Mouse (Mus musculus): ENCODE measurements around the gene Gm20388. TPM values are rescaled to one million over a fixed set of nuclear protein-coding genes. Genes with fewer than 3 reads are reported as not detected.

The Gm20388 gene
- total RNA-seq, 1 experiment: 27.0 TPM

DNA sequence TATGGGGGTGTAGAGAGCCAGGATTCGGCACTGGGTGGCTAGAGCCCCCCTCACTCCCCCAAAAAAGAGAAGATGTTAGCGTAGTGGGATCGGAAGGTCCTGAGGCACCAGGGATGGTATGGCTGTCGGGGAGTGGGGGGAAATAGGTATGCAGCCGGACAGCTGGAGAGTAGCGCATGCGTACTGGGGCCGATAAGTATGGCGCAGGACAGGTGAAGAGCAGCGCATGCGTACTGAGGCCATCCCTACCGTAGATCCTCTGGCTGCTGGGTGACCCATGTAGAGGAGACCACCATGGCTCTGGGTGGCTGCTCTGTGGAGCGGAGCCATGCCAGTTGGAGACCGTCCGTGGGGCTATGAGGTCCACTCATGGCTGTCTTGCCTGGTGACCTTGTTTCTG, 585.8 kb downstream of the Gm20388 start:
- Histone ChIP-seq H3K4me1 (ENCODE audit: control insufficient read depth in 2 of 2, insufficient read depth in 2 of 2, low read length in 2 of 2, poor library complexity in 1 of 2) (peaks cover 2 to 41% of the 10 kb centered on the region in 2 experiments; a peak in 1 of 4 replicates), H3K36me3 (ENCODE audit: control insufficient read depth, insufficient read depth, low read length, poor library complexity, severe bottlenecking) (no peaks in the 10 kb centered on the region), H3K9me3 (ENCODE audit: control insufficient read depth, insufficient read depth, low read depth, low read length) (no peaks in the 10 kb centered on the region), H3K4me3 (ENCODE audit: insufficient read depth in 1 of 2, low read depth in 1 of 2, low read length in 2 of 2, poor library complexity in 1 of 2, severe bottlenecking in 1 of 2) (no peak overlapping the region), H3K27ac (ENCODE audit: insufficient read depth, low read depth, low read length, poor library complexity, severe bottlenecking) (no peak overlapping the region), H3K9ac (ENCODE audit: insufficient read depth, low read depth, low read length, poor library complexity, severe bottlenecking) (no peak overlapping the region)
- DNase-seq (ENCODE audit: low read depth, low spot score): no peak
- no peak for TF ChIP-seq HCFC1 (IDR thresholded peaks at IDR 0.05; ENCODE audit: borderline replicate concordance, insufficient read depth, low read length)
- TF ChIP-seq CHD2 (IDR thresholded peaks at IDR 0.05; ENCODE audit: low read depth, low read length): no peak
- no peak for TF ChIP-seq ZC3H11A (IDR thresholded peaks at IDR 0.05; ENCODE audit: borderline replicate concordance, low read depth, low read length)
- TF ChIP-seq MAFK (IDR thresholded peaks at IDR 0.05; ENCODE audit: insufficient read depth, low read depth, low read length): no peak
- no peak for TF ChIP-seq ZNF384 (IDR thresholded peaks at IDR 0.05; ENCODE audit: low read depth, low read length)
- in situ Hi-C loops (cut with MboI; ENCODE audit: low sequenced_read_pairs in 2 of 2, unreplicated experiment in 2 of 2): no loop called here

DNA sequence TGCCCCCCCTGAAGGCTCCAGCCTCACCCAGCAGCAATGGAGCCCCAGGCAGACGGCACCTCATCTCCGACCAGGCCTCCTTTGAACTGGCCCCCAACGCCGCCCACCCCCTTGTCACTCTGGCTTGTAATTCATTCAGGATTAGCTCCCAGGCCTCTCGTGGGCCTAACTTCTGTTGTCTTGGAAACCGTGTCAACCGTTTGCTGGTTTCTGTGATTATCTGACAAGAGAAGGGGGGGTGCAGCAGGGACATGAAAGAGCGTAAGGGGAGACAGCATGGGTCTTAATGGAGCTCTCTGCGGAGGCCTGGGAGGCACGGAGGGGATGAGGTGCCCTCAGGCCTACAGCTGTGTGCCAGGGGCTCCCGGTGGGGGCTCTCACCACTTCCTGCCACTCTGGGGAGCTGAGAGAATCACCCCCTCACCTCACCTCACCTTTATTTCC, 586.9 kb downstream of the Gm20388 start:
- no peak for DNase-seq (ENCODE audit: low read depth, low spot score)
- H3K9ac ChIP-seq (ENCODE audit: insufficient read depth, low read depth, low read length, poor library complexity, severe bottlenecking): no peak overlapping the region

DNA sequence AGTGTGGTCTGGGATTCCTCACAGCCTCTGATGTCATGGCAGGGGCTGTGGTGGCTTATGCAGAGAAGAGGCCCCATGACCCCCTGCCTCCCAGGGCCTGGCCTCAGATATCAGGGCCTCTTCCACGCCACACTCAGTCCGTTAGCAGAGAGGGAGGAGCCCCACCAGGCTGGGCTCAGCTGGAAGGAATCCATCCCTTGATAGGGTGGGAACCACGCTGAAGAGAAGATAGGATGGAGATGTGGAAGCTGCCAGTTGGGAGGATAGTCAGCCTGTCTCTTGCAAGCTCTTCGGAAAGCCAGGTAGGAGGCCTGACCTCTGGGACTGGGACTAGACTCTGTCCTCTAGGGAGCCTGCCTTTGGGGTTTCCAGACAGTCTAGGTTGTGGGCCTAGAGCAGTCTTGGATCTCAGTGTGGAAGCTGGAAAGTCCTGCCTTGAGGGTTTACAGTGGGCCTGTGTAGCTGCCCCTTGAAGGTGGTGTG, 587.7 kb downstream of the Gm20388 start:
- Histone ChIP-seq H3K4me3 (ENCODE audit: insufficient read depth in 1 of 2, low read depth in 1 of 2, low read length in 2 of 2, poor library complexity in 1 of 2, severe bottlenecking in 1 of 2) (no peak overlapping the region), H3K36me3 (ENCODE audit: control insufficient read depth, insufficient read depth, low read length, poor library complexity, severe bottlenecking) (no peaks in the 10 kb centered on the region), H3K4me1 (ENCODE audit: control insufficient read depth in 2 of 2, insufficient read depth in 2 of 2, low read length in 2 of 2, poor library complexity in 1 of 2) (peaks cover 2 to 40% of the 10 kb centered on the region in 2 experiments; a peak in 1 of 4 replicates), H3K9ac (ENCODE audit: insufficient read depth, low read depth, low read length, poor library complexity, severe bottlenecking) (no peak overlapping the region), H3K27ac (ENCODE audit: insufficient read depth, low read depth, low read length, poor library complexity, severe bottlenecking) (no peak overlapping the region), H3K9me3 (ENCODE audit: control insufficient read depth, insufficient read depth, low read depth, low read length) (no peaks in the 10 kb centered on the region)
- DNase-seq (ENCODE audit: low read depth, low spot score): no peak
- TF ChIP-seq ZNF384 (IDR thresholded peaks at IDR 0.05; ENCODE audit: low read depth, low read length): no peak
- no peak for TF ChIP-seq HCFC1 (IDR thresholded peaks at IDR 0.05; ENCODE audit: borderline replicate concordance, insufficient read depth, low read length)
- TF ChIP-seq CHD2 (IDR thresholded peaks at IDR 0.05; ENCODE audit: low read depth, low read length): no peak
- TF ChIP-seq MAFK (IDR thresholded peaks at IDR 0.05; ENCODE audit: insufficient read depth, low read depth, low read length): no peak
- TF ChIP-seq ZC3H11A (IDR thresholded peaks at IDR 0.05; ENCODE audit: borderline replicate concordance, low read depth, low read length): no peak
- in situ Hi-C loops (cut with MboI; ENCODE audit: low sequenced_read_pairs in 2 of 2, unreplicated experiment in 2 of 2): no loop called here

More for the DNA sequence above, 586.9 kb downstream of the Gm20388 start:
- in situ Hi-C loops (cut with MboI; ENCODE audit: low sequenced_read_pairs in 2 of 2, unreplicated experiment in 2 of 2): no loop called here
- no peak overlapping the region for H3K4me3 ChIP-seq (ENCODE audit: insufficient read depth in 1 of 2, low read depth in 1 of 2, low read length in 2 of 2, poor library complexity in 1 of 2, severe bottlenecking in 1 of 2)
- H3K27ac ChIP-seq (ENCODE audit: insufficient read depth, low read depth, low read length, poor library complexity, severe bottlenecking): no peak overlapping the region
- H3K4me1 ChIP-seq (ENCODE audit: control insufficient read depth in 2 of 2, insufficient read depth in 2 of 2, low read length in 2 of 2, poor library complexity in 1 of 2): peaks cover 2 to 41% of the 10 kb centered on the region in 2 experiments; a peak in 1 of 4 replicates
- TF ChIP-seq MAFK (IDR thresholded peaks at IDR 0.05; ENCODE audit: insufficient read depth, low read depth, low read length) (no peak), ZNF384 (IDR thresholded peaks at IDR 0.05; ENCODE audit: low read depth, low read length) (no peak), ZC3H11A (IDR thresholded peaks at IDR 0.05; ENCODE audit: borderline replicate concordance, low read depth, low read length) (no peak), CHD2 (IDR thresholded peaks at IDR 0.05; ENCODE audit: low read depth, low read length) (no peak), HCFC1 (IDR thresholded peaks at IDR 0.05; ENCODE audit: borderline replicate concordance, insufficient read depth, low read length) (no peak)
- no peaks in the 10 kb centered on the region for H3K9me3 ChIP-seq (ENCODE audit: control insufficient read depth, insufficient read depth, low read depth, low read length)
- no peaks in the 10 kb centered on the region for H3K36me3 ChIP-seq (ENCODE audit: control insufficient read depth, insufficient read depth, low read length, poor library complexity, severe bottlenecking)

DNA sequence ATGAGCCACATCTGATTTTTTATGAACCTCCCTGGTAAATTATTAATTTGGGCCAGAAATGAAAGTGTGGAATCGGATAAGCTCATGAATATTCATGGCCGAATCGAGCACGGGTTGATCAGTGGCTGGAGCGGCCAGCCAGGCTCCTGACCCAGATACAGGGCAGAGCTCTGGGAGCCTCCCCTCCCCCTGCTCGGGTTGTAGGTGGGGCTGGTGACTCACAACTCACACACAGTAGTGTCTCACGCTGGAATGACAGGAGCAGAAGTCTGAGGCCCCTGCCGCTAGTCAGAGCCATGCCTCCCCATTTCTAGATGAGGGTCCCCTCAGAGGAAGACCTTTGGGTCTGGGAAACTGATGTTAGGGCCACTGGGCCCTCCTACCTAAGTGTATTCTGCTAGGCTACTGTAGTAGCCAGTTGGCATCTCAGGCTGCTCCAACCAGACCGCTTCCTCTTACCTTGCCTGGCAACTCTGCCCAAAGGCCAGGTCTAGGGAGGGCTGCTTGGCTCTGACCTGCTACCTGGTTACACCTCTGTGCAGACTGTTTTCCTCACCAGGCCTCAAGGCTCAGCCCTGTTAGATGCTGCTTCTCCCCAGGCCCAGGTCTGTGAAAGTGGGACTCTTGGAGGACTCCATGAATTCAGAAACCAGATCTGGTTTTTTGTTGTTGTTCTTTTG, 588.4 kb downstream of the Gm20388 start:
- H3K9ac ChIP-seq (ENCODE audit: insufficient read depth, low read depth, low read length, poor library complexity, severe bottlenecking): no peak overlapping the region
- H3K4me3 ChIP-seq (ENCODE audit: insufficient read depth in 1 of 2, low read depth in 1 of 2, low read length in 2 of 2, poor library complexity in 1 of 2, severe bottlenecking in 1 of 2): no peak overlapping the region
- no peaks in the 10 kb centered on the region for H3K36me3 ChIP-seq (ENCODE audit: control insufficient read depth, insufficient read depth, low read length, poor library complexity, severe bottlenecking)
- in situ Hi-C loops (cut with MboI; ENCODE audit: low sequenced_read_pairs in 2 of 2, unreplicated experiment in 2 of 2): no loop called here
- peaks cover 2 to 36% of the 10 kb centered on the region in 2 experiments; a peak in 1 of 4 replicates for H3K4me1 ChIP-seq (ENCODE audit: control insufficient read depth in 2 of 2, insufficient read depth in 2 of 2, low read length in 2 of 2, poor library complexity in 1 of 2)
- no peak overlapping the region for H3K27ac ChIP-seq (ENCODE audit: insufficient read depth, low read depth, low read length, poor library complexity, severe bottlenecking)
- H3K9me3 ChIP-seq (ENCODE audit: control insufficient read depth, insufficient read depth, low read depth, low read length): no peaks in the 10 kb centered on the region
- TF ChIP-seq HCFC1 (IDR thresholded peaks at IDR 0.05; ENCODE audit: borderline replicate concordance, insufficient read depth, low read length) (no peak), CHD2 (IDR thresholded peaks at IDR 0.05; ENCODE audit: low read depth, low read length) (no peak), ZNF384 (IDR thresholded peaks at IDR 0.05; ENCODE audit: low read depth, low read length) (no peak), ZC3H11A (IDR thresholded peaks at IDR 0.05; ENCODE audit: borderline replicate concordance, low read depth, low read length) (no peak), MAFK (IDR thresholded peaks at IDR 0.05; ENCODE audit: insufficient read depth, low read depth, low read length) (no peak)
- DNase-seq (ENCODE audit: low read depth, low spot score): no peak
